24 mouse cellular contexts compared by ENCODE assay signal in genomic region chr10:4168222-4168798, GRCm38 (mm10).
DNase-seq lines count a peak whose midpoint lies in the region; ATAC-seq and TF ChIP-seq lines count a peak whose summit lies in the region.
"Had no signal": no experiment of that assay in that cellular context is flagged by ENCODE, and none has a peak within 500 bp of the region (broad histone marks: within the 10 kb centered on the region; RNA-seq: fewer than 3 reads in every experiment).

No protein-coding gene starts in this region.

- no peaks in the 10 kb centered on the region for H3K36me3 ChIP-seq in kidney, adult 2 months (ENCODE audit: control insufficient read depth, insufficient read depth, low read length)
- no peaks in the 10 kb centered on the region for H3K36me3 ChIP-seq in kidney, embryonic 15.5 days
- H3K36me3 ChIP-seq: limb, embryonic 13.5 days; liver, embryonic 15.5 days; lung, embryonic 15.5 days; midbrain, embryonic 15.5 days; neural tube, embryonic 12.5 days; stomach, embryonic 15.5 days had no signal

- TF ChIP-seq CTCF in kidney, adult 2 months (conservative IDR thresholded peaks at IDR 0.05; ENCODE audit: insufficient read depth, insufficient read length, low read depth, low read length) = no peak

- peak; percentile 42 for DNase-seq in adrenal gland, postnatal 14 days
- no peak for DNase-seq in adrenal gland, postnatal 36 days
- DNase-seq in kidney, adult 2 months = peak; percentile 33
- DNase-seq in kidney, adult 11 months = no peak
- DNase-seq in kidney, postnatal 4 days = peak; percentile 19 to 53
- DNase-seq in spleen, adult 18-20 months = no peak
- DNase-seq: cerebellum, adult 18-20 months; cerebellum, postnatal 14 days; gastrocnemius, postnatal 36 days; heart, postnatal 4 days; layer of hippocampus, postnatal 36 days; lung, postnatal 4 days; right cerebral cortex, postnatal 14 days; thymus, adult 18-20 months; thymus, postnatal 4 days had no signal

- no peak overlapping the region for H3K27ac ChIP-seq in kidney, adult 2 months (ENCODE audit: insufficient read depth, low read depth, low read length)
- peak overlapping the region; percentile 41; the same call in 1 of the 2 replicates for H3K27ac ChIP-seq in kidney, embryonic 15.5 days
- H3K27ac ChIP-seq: forebrain, embryonic 13.5 days; hindbrain, embryonic 14.5 days; limb, embryonic 13.5 days; liver, embryonic 15.5 days; lung, embryonic 15.5 days; midbrain, embryonic 15.5 days; neural tube, embryonic 12.5 days; stomach, embryonic 15.5 days had no signal

- no peak overlapping the region for H3K9ac ChIP-seq in kidney, embryonic 15.5 days
- H3K9ac ChIP-seq: forebrain, embryonic 13.5 days; hindbrain, embryonic 14.5 days; limb, embryonic 13.5 days; liver, embryonic 15.5 days; lung, embryonic 15.5 days; midbrain, embryonic 15.5 days; neural tube, embryonic 12.5 days; stomach, embryonic 15.5 days had no signal

- peak; percentile 64 for ATAC-seq in kidney, embryonic 15.5 days (replicated peaks; ENCODE audit: low FRiP score)
- ATAC-seq: forebrain, embryonic 13.5 days; midbrain, embryonic 15.5 days had no signal

- no peak for TF ChIP-seq POLR2A in kidney, adult 2 months (IDR thresholded peaks at IDR 0.05; ENCODE audit: low read depth, low read length)

- H3K27me3 ChIP-seq in kidney, adult 2 months (replicated peaks; ENCODE audit: control insufficient read depth, insufficient read depth, low read length) = no peaks in the 10 kb centered on the region
- H3K27me3 ChIP-seq in kidney, embryonic 15.5 days = no peaks in the 10 kb centered on the region
- H3K27me3 ChIP-seq: forebrain, embryonic 13.5 days; limb, embryonic 13.5 days; liver, embryonic 15.5 days; lung, embryonic 15.5 days; midbrain, embryonic 15.5 days; neural tube, embryonic 12.5 days; stomach, embryonic 15.5 days had no signal

- H3K4me2 ChIP-seq in kidney, embryonic 15.5 days = no peak overlapping the region
- H3K4me2 ChIP-seq: forebrain, embryonic 13.5 days; hindbrain, embryonic 14.5 days; limb, embryonic 13.5 days; liver, embryonic 15.5 days; lung, embryonic 15.5 days; midbrain, embryonic 15.5 days; neural tube, embryonic 12.5 days; stomach, embryonic 15.5 days had no signal

- H3K4me1 ChIP-seq in kidney, adult 2 months (ENCODE audit: control insufficient read depth, insufficient read depth, low read length) = no peaks in the 10 kb centered on the region
- H3K4me1 ChIP-seq in kidney, embryonic 15.5 days = peaks cover 13% of the 10 kb centered on the region
- H3K4me1 ChIP-seq: forebrain, embryonic 13.5 days; limb, embryonic 13.5 days; liver, embryonic 15.5 days; neural tube, embryonic 12.5 days had no signal

- no peak overlapping the region for H3K4me3 ChIP-seq in kidney, adult 2 months (ENCODE audit: insufficient read depth, low read depth, low read length)
- H3K4me3 ChIP-seq in kidney, embryonic 15.5 days (replicated peaks) = no peak overlapping the region
- H3K4me3 ChIP-seq: forebrain, embryonic 13.5 days; limb, embryonic 13.5 days; liver, embryonic 15.5 days; lung, embryonic 15.5 days; midbrain, embryonic 15.5 days; neural tube, embryonic 12.5 days; stomach, embryonic 15.5 days had no signal

- 24% methylated on average over 5 of the region's 5 CpGs for WGBS in kidney, adult 2 months
- WGBS in kidney, embryonic 15.5 days = 17% methylated on average over 5 of the region's 5 CpGs

- H3K9me3 ChIP-seq in kidney, embryonic 15.5 days (replicated peaks) = no peaks in the 10 kb centered on the region
- H3K9me3 ChIP-seq: forebrain, embryonic 13.5 days; liver, embryonic 15.5 days; lung, embryonic 15.5 days; midbrain, embryonic 15.5 days; neural tube, embryonic 12.5 days; stomach, embryonic 15.5 days had no signal

Comparison
In these comparisons a context has a peak if more than half of its experiments do, and no peak if none do; other contexts are left out.
1. DNase-seq: peak in adrenal gland, postnatal 14 days (single experiment), kidney, adult 2 months (single experiment) and kidney, postnatal 4 days (2 of 2); none in adrenal gland, postnatal 36 days (0 of 2), kidney, adult 11 months (single experiment) and spleen, adult 18-20 months (0 of 2).